Mouse (Mus musculus): Measurements from ENCODE around the gene BC107364.
"Not testable (repeated sequence)": the region's sequence is repeated elsewhere in the genome, so short reads cannot be mapped to it uniquely, and the experiment has no call there.

BC107364 gene

GRCm38 (mm10) chr3:96496216-96496615 is 44.1 kb upstream of the BC107364 start:
- Histone ChIP-seq H3K27me3 (ENCODE audit: insufficient read depth, low read length) (no peaks in the 10 kb centered on the region), H3K9me3 (ENCODE audit: low read length) (no peaks in the 10 kb centered on the region), H3K4me3 (replicated peaks; ENCODE audit: low read length) (peak overlapping the region; percentile 80), H3K36me3 (ENCODE audit: insufficient read depth, low read length) (no peaks in the 10 kb centered on the region), H3K4me1 (replicated peaks; ENCODE audit: low read depth, low read length) (peaks cover 34% of the 10 kb centered on the region)
- no peak for TF ChIP-seq NANOG (IDR thresholded peaks at IDR 0.05; ENCODE audit: borderline replicate concordance, low read length)
- TF ChIP-seq CTCF (conservative IDR thresholded peaks at IDR 0.05; ENCODE audit: low read length), result no peak
- TF ChIP-seq POU5F1 (IDR thresholded peaks at IDR 0.05; ENCODE audit: borderline replicate concordance, low read length), result no peak

GRCm38 (mm10) chr3:96495490-96496210 is 43.5 kb upstream of the BC107364 start:
- Histone ChIP-seq H3K27me3 (ENCODE audit: insufficient read depth, low read length) (no peaks in the 10 kb centered on the region), H3K9me3 (ENCODE audit: low read length) (no peaks in the 10 kb centered on the region), H3K4me1 (replicated peaks; ENCODE audit: low read depth, low read length) (peaks cover 34% of the 10 kb centered on the region), H3K4me3 (replicated peaks; ENCODE audit: low read length) (no peak overlapping the region), H3K36me3 (ENCODE audit: insufficient read depth, low read length) (no peaks in the 10 kb centered on the region)
- TF ChIP-seq CTCF (conservative IDR thresholded peaks at IDR 0.05; ENCODE audit: low read length) (no peak), NANOG (IDR thresholded peaks at IDR 0.05; ENCODE audit: borderline replicate concordance, low read length) (0 out of 2 replicates have a peak, but pooled peaks have one; percentile 9)

GRCm38 (mm10) chr3:96494912-96495311 is 42.8 kb upstream of the BC107364 start:
- TF ChIP-seq POU5F1 (IDR thresholded peaks at IDR 0.05; ENCODE audit: borderline replicate concordance, low read length) (no peak), NANOG (IDR thresholded peaks at IDR 0.05; ENCODE audit: borderline replicate concordance, low read length) (no peak), CTCF (conservative IDR thresholded peaks at IDR 0.05; ENCODE audit: low read length) (no peak)
- H3K9me3 ChIP-seq (ENCODE audit: low read length), result no peaks in the 10 kb centered on the region
- no peaks in the 10 kb centered on the region for H3K27me3 ChIP-seq (ENCODE audit: insufficient read depth, low read length)
- peaks cover 34% of the 10 kb centered on the region for H3K4me1 ChIP-seq (replicated peaks; ENCODE audit: low read depth, low read length)
- no peaks in the 10 kb centered on the region for H3K36me3 ChIP-seq (ENCODE audit: insufficient read depth, low read length)
- no peak overlapping the region for H3K4me3 ChIP-seq (replicated peaks; ENCODE audit: low read length)

GRCm38 (mm10) chr3:96494456-96494855 is 42.4 kb upstream of the BC107364 start:
- not testable (repeated sequence) for H3K36me3 ChIP-seq (ENCODE audit: insufficient read depth, low read length); H3K4me3 ChIP-seq (replicated peaks; ENCODE audit: low read length); H3K9me3 ChIP-seq (ENCODE audit: low read length); H3K27me3 ChIP-seq (ENCODE audit: insufficient read depth, low read length)
- H3K4me1 ChIP-seq (replicated peaks; ENCODE audit: low read depth, low read length), result peaks cover 34% of the 10 kb centered on the region

- peaks cover 18% of the 10 kb centered on the region for H3K4me1 ChIP-seq (replicated peaks; ENCODE audit: low read depth, low read length)
- not testable (repeated sequence) for H3K4me3 ChIP-seq (replicated peaks; ENCODE audit: low read length); H3K36me3 ChIP-seq (ENCODE audit: insufficient read depth, low read length); H3K27me3 ChIP-seq (ENCODE audit: insufficient read depth, low read length); H3K9me3 ChIP-seq (ENCODE audit: low read length)
These were observed 37.5 kb upstream of the BC107364 start for GRCm38 (mm10) chr3:96489636-96490035.

GRCm38 (mm10) chr3:96488907-96489629 is 37.0 kb upstream of the BC107364 start:
- not testable (repeated sequence) for H3K27me3 ChIP-seq (ENCODE audit: insufficient read depth, low read length); H3K36me3 ChIP-seq (ENCODE audit: insufficient read depth, low read length); H3K4me3 ChIP-seq (replicated peaks; ENCODE audit: low read length); H3K9me3 ChIP-seq (ENCODE audit: low read length)
- H3K4me1 ChIP-seq (replicated peaks; ENCODE audit: low read depth, low read length), result peaks cover 21% of the 10 kb centered on the region

- peaks cover 21% of the 10 kb centered on the region for H3K4me1 ChIP-seq (replicated peaks; ENCODE audit: low read depth, low read length)
- H3K4me3 ChIP-seq (replicated peaks; ENCODE audit: low read length), result peak overlapping the region; percentile 51
- H3K36me3 ChIP-seq (ENCODE audit: insufficient read depth, low read length); H3K9me3 ChIP-seq (ENCODE audit: low read length); H3K27me3 ChIP-seq (ENCODE audit: insufficient read depth, low read length): not testable (repeated sequence)
These were observed 36.3 kb upstream of the BC107364 start for GRCm38 (mm10) chr3:96488290-96488906.

GRCm38 (mm10) chr3:96487596-96488289 is 35.6 kb upstream of the BC107364 start:
- TF ChIP-seq POU5F1 (IDR thresholded peaks at IDR 0.05; ENCODE audit: borderline replicate concordance, low read length), result no peak
- 0 out of 2 replicates have a peak, but pooled peaks have one; percentile 9 for TF ChIP-seq CTCF (conservative IDR thresholded peaks at IDR 0.05; ENCODE audit: low read length)
- TF ChIP-seq NANOG (IDR thresholded peaks at IDR 0.05; ENCODE audit: borderline replicate concordance, low read length), result no peak
- Histone ChIP-seq H3K9me3 (ENCODE audit: low read length) (no peaks in the 10 kb centered on the region), H3K27me3 (ENCODE audit: insufficient read depth, low read length) (no peaks in the 10 kb centered on the region), H3K4me3 (replicated peaks; ENCODE audit: low read length) (peak overlapping the region; percentile 51), H3K4me1 (replicated peaks; ENCODE audit: low read depth, low read length) (peaks cover 23% of the 10 kb centered on the region), H3K36me3 (ENCODE audit: insufficient read depth, low read length) (no peaks in the 10 kb centered on the region)

- H3K27me3 ChIP-seq (ENCODE audit: insufficient read depth, low read length); H3K4me3 ChIP-seq (replicated peaks; ENCODE audit: low read length); H3K9me3 ChIP-seq (ENCODE audit: low read length); H3K36me3 ChIP-seq (ENCODE audit: insufficient read depth, low read length): not testable (repeated sequence)
- H3K4me1 ChIP-seq (replicated peaks; ENCODE audit: low read depth, low read length), result peaks cover 27% of the 10 kb centered on the region
These were observed 34.9 kb upstream of the BC107364 start for GRCm38 (mm10) chr3:96486828-96487559.

GRCm38 (mm10) chr3:96486064-96486827 is 34.1 kb upstream of the BC107364 start:
- H3K9me3 ChIP-seq (ENCODE audit: low read length); H3K4me3 ChIP-seq (replicated peaks; ENCODE audit: low read length); H3K36me3 ChIP-seq (ENCODE audit: insufficient read depth, low read length); H3K27me3 ChIP-seq (ENCODE audit: insufficient read depth, low read length): not testable (repeated sequence)
- H3K4me1 ChIP-seq (replicated peaks; ENCODE audit: low read depth, low read length), result peaks cover 27% of the 10 kb centered on the region

Measured in E14TG2a.4 (cell line).